Mouse (Mus musculus) embryonic facial prominence, embryonic 13.5 days (tissue): ENCODE data around the gene Cog6. TPM values are rescaled to one million over a fixed set of nuclear protein-coding genes. Genes with fewer than 3 reads are reported as not detected.

Experiments used
- ATAC-seq: fragments of 200-750 bp; cut with Nextera tagmentation; 2 replicates; pipeline ENCODE4 v1.8.0; 2017; ENCODE audit warnings: low read depth; ENCODE audit not compliant: insufficient number of reproducible peaks, insufficient read depth, low FRiP score, low TSS enrichment
- H3K27ac ChIP-seq: fragments of 300-500 bp; sonication (generic); 2 replicates; pipeline ENCODE4 v1.5.1; 2015; ENCODE audit warnings: moderate library complexity, mild to moderate bottlenecking, inconsistent platforms
- H3K27me3 ChIP-seq: fragments of 300-500 bp; sonication (generic); 2 replicates; pipeline ENCODE4 v1.6.1; 2015; ENCODE audit warnings: mild to moderate bottlenecking, inconsistent platforms
- H3K36me3 ChIP-seq: fragments of 300-500 bp; sonication (generic); 2 replicates; pipeline ENCODE4 v1.6.1; 2015; ENCODE audit warnings: mild to moderate bottlenecking, inconsistent platforms
- H3K4me1 ChIP-seq: fragments of 300-500 bp; sonication (generic); 2 replicates; pipeline ENCODE4 v1.6.1; 2015; ENCODE audit warnings: inconsistent platforms
- H3K4me2 ChIP-seq: fragments of 300-500 bp; sonication (generic); 2 replicates; pipeline ENCODE4 v1.6.1; 2015; ENCODE audit warnings: moderate library complexity, mild to moderate bottlenecking, inconsistent platforms
- H3K4me3 ChIP-seq: fragments of 300-500 bp; sonication (generic); 2 replicates; pipeline ENCODE4 v1.5.1; 2015; ENCODE audit warnings: mild to moderate bottlenecking, inconsistent platforms
- H3K9ac ChIP-seq: fragments of 300-500 bp; sonication (generic); 2 replicates; pipeline ENCODE4 v1.6.1; 2015; ENCODE audit warnings: mild to moderate bottlenecking, inconsistent platforms
- H3K9me3 ChIP-seq: fragments of 300-500 bp; sonication (generic); 2 replicates; pipeline ENCODE4 v1.6.1; 2016; ENCODE audit warnings: inconsistent platforms
- WGBS: fragments of 180-500 bp; shearing (Covaris S2); methylation state at CpG from one replicate; pipeline ENCODE4 v1.1.7; 2015; ENCODE audit warnings: mixed read lengths; 5-methylcytosine and 5-hydroxymethylcytosine counted together
- polyA plus RNA-seq: library from polyadenylated mRNA; unstranded; fragments of >200 nt; fragmentation: Nextera tagmentation; extraction: Ambion mirVana; gene quantifications from 2 replicates; pipeline ENCODE4 v1.2.1, GENCODE M21; 2015

The Cog6 gene
- polyA plus RNA-seq, 1 experiment from 2014 or later: 49.0 TPM

DNA sequence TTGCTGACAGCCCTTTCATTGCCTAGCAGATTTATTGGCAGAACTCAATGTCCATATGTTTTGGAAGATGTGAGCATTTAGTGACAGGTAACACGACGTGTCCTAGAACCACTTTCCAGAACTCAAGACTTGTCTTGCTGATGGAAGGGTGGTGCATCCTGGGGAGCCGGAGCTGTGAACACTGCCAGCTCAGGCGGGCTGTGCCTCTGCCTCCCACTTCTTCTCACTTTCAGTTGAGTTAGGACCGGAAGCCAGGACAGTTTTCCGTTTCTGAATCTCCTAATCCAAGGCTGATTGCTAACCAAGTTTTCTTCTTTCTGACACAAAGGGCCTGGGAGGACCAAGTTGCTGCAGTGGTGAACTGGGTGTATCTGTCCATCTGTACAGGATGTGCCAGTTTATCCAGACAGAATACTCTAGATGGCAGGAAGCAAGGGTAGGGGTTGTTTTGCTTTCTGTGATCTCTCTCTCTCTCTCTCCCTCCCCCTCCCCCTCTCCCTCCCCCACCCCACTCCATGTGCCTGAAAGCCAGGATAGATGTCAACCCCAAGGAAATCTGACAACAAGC, 79.2 kb downstream of the Cog6 start:
- 81% methylated on average over 6 of the region's 6 CpGs for WGBS
- no peaks in the 10 kb centered on the region for H3K9me3 ChIP-seq
- H3K4me1 ChIP-seq: peaks cover 10% of the 10 kb centered on the region
- no peak overlapping the region for H3K4me2 ChIP-seq
- no peak for ATAC-seq
- H3K4me3 ChIP-seq: no peak overlapping the region
- no peak overlapping the region for H3K27ac ChIP-seq
- peaks cover 18% of the 10 kb centered on the region for H3K27me3 ChIP-seq
- H3K9ac ChIP-seq: no peak overlapping the region
- H3K36me3 ChIP-seq: no peaks in the 10 kb centered on the region

DNA sequence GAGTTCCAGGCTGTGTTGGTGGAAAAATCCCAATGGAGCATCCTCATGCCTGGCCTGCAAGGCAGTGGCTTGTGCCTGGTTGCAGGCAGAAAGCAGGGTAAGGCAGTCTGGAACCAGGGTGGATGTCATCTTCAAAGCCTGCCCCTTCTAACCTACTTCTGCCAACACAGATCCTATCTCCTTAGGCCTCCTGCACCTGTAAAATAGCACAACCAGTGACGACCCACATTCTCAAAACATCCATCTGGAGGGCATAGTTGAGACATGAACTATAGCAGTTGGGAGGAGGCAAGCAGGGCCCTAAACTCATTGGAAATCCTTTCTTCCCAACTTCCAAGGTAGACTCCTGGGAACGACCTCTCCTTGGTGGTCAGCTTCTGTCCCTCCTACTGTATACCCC, 85.1 kb downstream of the Cog6 start:
- Histone ChIP-seq H3K36me3 (no peaks in the 10 kb centered on the region), H3K27ac (no peak overlapping the region), H3K4me1 (no peaks in the 10 kb centered on the region), H3K27me3 (peaks cover 24% of the 10 kb centered on the region), H3K9ac (no peak overlapping the region), H3K9me3 (no peaks in the 10 kb centered on the region), H3K4me2 (no peak overlapping the region), H3K4me3 (no peak overlapping the region)
- no peak for ATAC-seq
- WGBS: 77% methylated on average over 2 of the region's 2 CpGs

Other genes starting within 250 kb of the Cog6 start
- gene Lhfp, start 24.3 kb upstream of the Cog6 start, polyA plus RNA-seq: 44.7 and 49.9 TPM in 2 replicates